Mouse (Mus musculus) cerebellum, postnatal 4 days (tissue): Measurements from ENCODE around the gene Klk5.

Source experiments
- DNase-seq, 2 experiments: peaks; one replicate each; pipeline ENCODE4 v3.0.0; 2022; ENCODE audit warnings: low spot score in 2 of 2, mixed read lengths in 1 of 2

Gene Klk5

GRCm38 (mm10) chr7:43841701-43842100 lies at the start of gene Klk5:
TSS of gene Klk5 (plus strand) at chr7:43841971.
- no peak for DNase-seq

- no peak for DNase-seq
Measured at GRCm38 (mm10) chr7:43796355-43796754, 45.4 kb upstream of the Klk5 start.

GRCm38 (mm10) chr7:43797333-43797769 lies 44.4 kb upstream of the Klk5 start, which contains the start of gene Klk8:
TSS of gene Klk8 (plus strand) at chr7:43797577.
- no peak for DNase-seq

GRCm38 (mm10) chr7:43797844-43798462 lies 43.8 kb upstream of the Klk5 start:
- no peak for DNase-seq

- DNase-seq, result no peak
Measured at GRCm38 (mm10) chr7:43799876-43800275, 41.9 kb upstream of the Klk5 start.

GRCm38 (mm10) chr7:43810994-43811393 lies 30.8 kb upstream of the Klk5 start, which contains the start of gene Klk7:
TSS of gene Klk7 (plus strand) at chr7:43811294.
- DNase-seq, result no peak

- no peak for DNase-seq
Measured at GRCm38 (mm10) chr7:43815211-43815610, 26.6 kb upstream of the Klk5 start.

GRCm38 (mm10) chr7:43816746-43817145 lies 25.0 kb upstream of the Klk5 start:
- DNase-seq, result no peak

GRCm38 (mm10) chr7:43821581-43821980 lies 20.2 kb upstream of the Klk5 start:
- DNase-seq, result no peak

- no peak for DNase-seq
Measured at GRCm38 (mm10) chr7:43824199-43824598, 17.6 kb upstream of the Klk5 start, which contains the start of gene Klk6. TSS of gene Klk6 (plus strand) at chr7:43824499.

GRCm38 (mm10) chr7:43826056-43826455 lies 15.7 kb upstream of the Klk5 start:
- no peak for DNase-seq

GRCm38 (mm10) chr7:43827706-43828105 lies 14.1 kb upstream of the Klk5 start:
- no peak for DNase-seq

- DNase-seq, result no peak
Measured at GRCm38 (mm10) chr7:43829006-43829405, 12.8 kb upstream of the Klk5 start.

- DNase-seq, result no peak
Measured at GRCm38 (mm10) chr7:43843801-43844200, 2.0 kb downstream of the Klk5 start.

GRCm38 (mm10) chr7:43851616-43852015 lies 9.8 kb downstream of the Klk5 start:
- no peak for DNase-seq

GRCm38 (mm10) chr7:43854642-43855380 lies 13.0 kb downstream of the Klk5 start:
- DNase-seq, result no peak

GRCm38 (mm10) chr7:43855709-43856108 lies 13.9 kb downstream of the Klk5 start:
- DNase-seq, result no peak

GRCm38 (mm10) chr7:43856307-43856706 lies 14.5 kb downstream of the Klk5 start:
- no peak for DNase-seq

- DNase-seq, result no peak
Measured at GRCm38 (mm10) chr7:43857501-43857900, 15.7 kb downstream of the Klk5 start.

- no peak for DNase-seq
Measured at GRCm38 (mm10) chr7:43860411-43860810, 18.6 kb downstream of the Klk5 start.

- DNase-seq, result peak; percentile 64 to 82
Measured at GRCm38 (mm10) chr7:43873237-43873636, 31.5 kb downstream of the Klk5 start.

- DNase-seq, result no peak
Measured at GRCm38 (mm10) chr7:43873674-43874073, 31.9 kb downstream of the Klk5 start.

- DNase-seq, result no peak
Measured at GRCm38 (mm10) chr7:43874868-43875375, 33.2 kb downstream of the Klk5 start.
